Mouse (Mus musculus): ENCODE measurements around the gene Gm36028.

DNA sequence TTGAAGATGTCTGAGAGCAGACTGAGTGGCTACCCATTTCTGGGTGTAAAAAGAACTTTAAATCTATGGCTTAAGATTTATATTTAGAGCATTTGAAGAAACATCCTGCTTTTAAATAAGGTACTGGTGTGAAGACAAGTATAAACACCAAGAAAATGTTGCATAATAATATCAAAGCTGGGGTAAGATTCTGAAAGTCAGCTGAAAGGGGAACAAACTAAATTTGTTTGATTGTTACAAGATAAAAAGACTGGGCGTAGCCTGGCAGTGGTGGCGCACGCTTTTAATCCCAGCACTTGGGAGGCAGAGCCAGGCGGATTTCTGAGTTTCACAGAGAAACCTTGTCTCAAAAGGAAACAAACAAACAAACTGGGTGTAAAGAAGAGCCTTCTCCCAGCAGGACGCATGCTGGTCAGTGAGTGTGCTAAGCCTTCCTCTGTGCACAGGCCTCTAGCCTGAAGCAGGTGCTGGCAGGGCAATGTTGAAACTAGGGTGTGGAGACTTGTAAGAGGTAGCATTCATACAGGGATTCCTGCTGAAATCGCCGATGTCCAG, 18.1 kb upstream of the Gm36028 start:
- TF ChIP-seq POLR2A (IDR thresholded peaks at IDR 0.05; ENCODE audit: extremely low read depth, insufficient read depth, low read length) (no peak), CTCF (IDR thresholded peaks at IDR 0.05; ENCODE audit: low read depth, low read length) (no peak)

All from liver, adult 2 months (tissue).